Mouse (Mus musculus): ENCODE results near the gene Ptprc. TPM values are rescaled to one million over a fixed set of nuclear protein-coding genes. Genes with fewer than 3 reads are reported as not detected.
A peak's percentile ranks its signal among the peaks of the same experiment; 100 is the strongest.

The Ptprc gene
- total and polyA plus RNA-seq, 3 experiments: 13.1 to 15.1 TPM; not detected in 1

- 0 out of 2 replicates have a peak, but pooled peaks have one; percentile 72 for TF ChIP-seq MYC (IDR thresholded peaks at IDR 0.05; ENCODE audit: low read depth, low read length)
Observed at GRCm38 (mm10) chr1:138136373-138136779, 39.1 kb downstream of the Ptprc start (continued).

- peak; percentile 30 for DNase-seq (ENCODE audit: low read depth, low spot score)
Observed at GRCm38 (mm10) chr1:138135637-138136372, 39.7 kb downstream of the Ptprc start.

GRCm38 (mm10) chr1:138135117-138135516, 40.4 kb downstream of the Ptprc start:
- no peak overlapping the region for H3K9ac ChIP-seq (ENCODE audit: control insufficient read depth, low read depth, low read length, poor library complexity, severe bottlenecking)
- H3K27ac ChIP-seq (ENCODE audit: control insufficient read depth, low read depth, low read length): no peak overlapping the region
- H3K4me3 ChIP-seq (ENCODE audit: control insufficient read depth in 1 of 2, insufficient read depth in 1 of 2, low read depth in 2 of 2, low read length in 2 of 2): peak overlapping the region in 1 of 2 experiments; percentile 51; a peak in 1 of 4 replicates
- no peaks in the 10 kb centered on the region for H3K9me3 ChIP-seq (replicated peaks; ENCODE audit: insufficient read depth, low read length)
- H3K79me2 ChIP-seq (ENCODE audit: control insufficient read depth, insufficient read depth, low read length, poor library complexity): no peaks in the 10 kb centered on the region
- DNase-seq (ENCODE audit: low read depth, low spot score): no peak
- H3K36me3 ChIP-seq (ENCODE audit: control insufficient read depth in 1 of 2, insufficient read depth in 2 of 2, low read length in 2 of 2): peaks cover 0 to 25% of the 10 kb centered on the region in 2 experiments; a peak in 2 of 4 replicates
- TF ChIP-seq GABPA (IDR thresholded peaks at IDR 0.05; ENCODE audit: low read depth, low read length): no peak
- TF ChIP-seq ZNF384 (IDR thresholded peaks at IDR 0.05; ENCODE audit: low read depth, low read length): no peak
- H3K27me3 ChIP-seq (ENCODE audit: control insufficient read depth in 1 of 2, insufficient read depth in 2 of 2, low read length in 2 of 2): no peaks in the 10 kb centered on the region
- peaks cover 11 to 17% of the 10 kb centered on the region in 2 experiments for H3K4me1 ChIP-seq (ENCODE audit: control insufficient read depth in 1 of 2, insufficient read depth in 2 of 2, low read length in 2 of 2)

More at GRCm38 (mm10) chr1:138135637-138136372, 39.7 kb downstream of the Ptprc start:
- no peaks in the 10 kb centered on the region for H3K9me3 ChIP-seq (replicated peaks; ENCODE audit: insufficient read depth, low read length)
- peaks cover 0 to 25% of the 10 kb centered on the region in 2 experiments; a peak in 2 of 4 replicates for H3K36me3 ChIP-seq (ENCODE audit: control insufficient read depth in 1 of 2, insufficient read depth in 2 of 2, low read length in 2 of 2)
- H3K27me3 ChIP-seq (ENCODE audit: control insufficient read depth in 1 of 2, insufficient read depth in 2 of 2, low read length in 2 of 2): no peaks in the 10 kb centered on the region
- H3K4me3 ChIP-seq (ENCODE audit: control insufficient read depth in 1 of 2, insufficient read depth in 1 of 2, low read depth in 2 of 2, low read length in 2 of 2): peak overlapping the region; percentile 43 to 51
- peaks cover 11 to 17% of the 10 kb centered on the region in 2 experiments for H3K4me1 ChIP-seq (ENCODE audit: control insufficient read depth in 1 of 2, insufficient read depth in 2 of 2, low read length in 2 of 2)
- TF ChIP-seq GATA1 (IDR thresholded peaks at IDR 0.05; ENCODE audit: low read depth, low read length) (peak; percentile 67), MAX (IDR thresholded peaks at IDR 0.05; ENCODE audit: low read length) (no peak), SMC3 (IDR thresholded peaks at IDR 0.05; ENCODE audit: low read depth, low read length) (no peak), EP300 (IDR thresholded peaks at IDR 0.05; ENCODE audit: low read depth in 1 of 2, low read length in 2 of 2) (no peak), UBTF (IDR thresholded peaks at IDR 0.05; ENCODE audit: borderline replicate concordance, insufficient read depth, low read depth, low read length) (no peak), RAD21 (IDR thresholded peaks at IDR 0.05; ENCODE audit: low read depth, low read length) (no peak), KAT2A (conservative IDR thresholded peaks at IDR 0.05; ENCODE audit: low read depth, low read length) (no peak), ZC3H11A (IDR thresholded peaks at IDR 0.05; ENCODE audit: low read depth, low read length) (0 out of 2 replicates have a peak, but pooled peaks have one; percentile 7), MEF2A (IDR thresholded peaks at IDR 0.05; ENCODE audit: extremely low read depth, insufficient replicate concordance, low read depth, low read length, poor library complexity, severe bottlenecking) (no peak), ZNF384 (IDR thresholded peaks at IDR 0.05; ENCODE audit: low read depth, low read length) (0 out of 2 replicates have a peak, but pooled peaks have one; percentile 26), ELF1 (IDR thresholded peaks at IDR 0.05; ENCODE audit: low read depth, low read length) (no peak), BHLHE40 (IDR thresholded peaks at IDR 0.05; ENCODE audit: borderline replicate concordance, low read depth, low read length) (no peak)
- H3K27ac ChIP-seq (ENCODE audit: control insufficient read depth, low read depth, low read length): peak overlapping the region; percentile 80
- peak overlapping the region; percentile 38 for H3K9ac ChIP-seq (ENCODE audit: control insufficient read depth, low read depth, low read length, poor library complexity, severe bottlenecking)
- no peaks in the 10 kb centered on the region for H3K79me2 ChIP-seq (ENCODE audit: control insufficient read depth, insufficient read depth, low read length, poor library complexity)

Data from MEL (cell line).